Mouse (Mus musculus) adrenal gland, adult 8-10 months (tissue): ENCODE measurements around the gene H2-Q7. TPM values are rescaled to one million over a fixed set of nuclear protein-coding genes. Genes with fewer than 3 reads are reported as not detected.
"Not testable (repeated sequence)": the region's sequence is repeated elsewhere in the genome, so short reads cannot be mapped to it uniquely, and the experiment has no call there.

Experiments
- DNase-seq: peaks from one replicate; pipeline ENCODE4 v3.0.0; 2022
- total RNA-seq, 4 experiments: library from RNA; stranded (reverse); gene quantifications; 2 replicates each; pipeline ENCODE4 v1.2.4; 2022

Gene H2-Q7
- 10 to 100 TPM in 2 of 4 experiments, 1 to 10 TPM in 2; 7.6 to 11.5 (median 9.8) TPM for total RNA-seq

DNA sequence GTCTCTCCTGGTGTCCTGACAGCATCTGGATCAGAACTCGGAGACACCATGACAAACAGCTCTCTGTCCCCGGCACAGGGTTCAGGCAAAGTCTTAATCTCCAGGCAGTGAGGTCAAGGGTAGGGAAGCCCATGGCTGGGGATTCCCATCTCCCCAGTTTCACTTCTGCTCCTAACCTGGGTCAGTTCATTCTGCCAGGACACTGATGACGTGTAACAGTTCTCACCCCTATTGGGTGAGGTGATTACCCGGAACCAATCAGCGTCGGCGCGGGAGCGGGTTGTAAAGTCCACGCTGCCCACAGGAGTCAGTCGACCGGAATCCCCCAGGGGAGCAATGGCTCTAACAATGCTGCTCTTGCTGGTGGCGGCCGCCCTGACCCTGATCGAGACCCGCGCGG, at the start of gene H2-Q7:
H2-Q7 (plus strand) TSS at position 271 of the 400 bp plus-strand sequence.
- peak; percentile 82 for DNase-seq

DNA sequence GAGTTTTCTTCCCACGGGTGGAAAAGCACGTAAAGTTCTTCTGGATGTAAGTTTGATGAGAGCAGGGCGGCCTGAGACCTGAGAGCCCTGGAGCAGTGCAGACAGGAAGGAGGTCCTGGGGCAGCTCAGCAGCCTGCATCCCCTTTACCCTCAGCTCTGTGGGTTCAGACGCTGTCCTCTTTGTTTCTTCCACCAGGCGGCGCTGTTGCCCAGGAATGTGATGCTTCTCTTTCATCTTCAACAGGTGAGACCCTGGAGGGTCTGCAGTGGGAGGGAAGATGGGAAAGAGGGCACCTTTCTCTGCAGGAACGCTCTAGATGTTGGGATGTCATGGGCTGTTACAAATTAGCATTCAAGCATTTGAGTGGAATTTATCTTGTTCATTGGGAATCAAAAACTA, 49.2 kb upstream of the H2-Q7 start:
- DNase-seq: not testable (repeated sequence)

DNA sequence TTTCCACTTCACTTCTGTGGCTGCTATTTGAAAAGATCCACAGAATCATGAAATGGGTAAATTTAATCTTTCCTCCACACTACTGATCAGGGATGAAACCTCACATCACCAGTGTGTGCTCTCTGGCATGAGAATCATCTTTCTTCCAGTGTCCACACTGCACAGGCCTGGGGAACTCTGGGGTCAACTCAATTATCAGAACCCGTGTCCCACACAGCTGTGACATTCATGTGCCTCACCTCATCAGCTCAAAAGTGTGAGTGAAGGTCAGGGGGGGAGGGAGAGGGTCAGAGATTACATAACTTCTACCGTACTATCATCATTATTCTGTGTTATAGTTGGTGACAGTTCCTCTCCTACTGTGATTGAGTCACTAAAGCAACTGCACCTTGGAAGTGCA, 46.3 kb upstream of the H2-Q7 start:
- not testable (repeated sequence) for DNase-seq

DNA sequence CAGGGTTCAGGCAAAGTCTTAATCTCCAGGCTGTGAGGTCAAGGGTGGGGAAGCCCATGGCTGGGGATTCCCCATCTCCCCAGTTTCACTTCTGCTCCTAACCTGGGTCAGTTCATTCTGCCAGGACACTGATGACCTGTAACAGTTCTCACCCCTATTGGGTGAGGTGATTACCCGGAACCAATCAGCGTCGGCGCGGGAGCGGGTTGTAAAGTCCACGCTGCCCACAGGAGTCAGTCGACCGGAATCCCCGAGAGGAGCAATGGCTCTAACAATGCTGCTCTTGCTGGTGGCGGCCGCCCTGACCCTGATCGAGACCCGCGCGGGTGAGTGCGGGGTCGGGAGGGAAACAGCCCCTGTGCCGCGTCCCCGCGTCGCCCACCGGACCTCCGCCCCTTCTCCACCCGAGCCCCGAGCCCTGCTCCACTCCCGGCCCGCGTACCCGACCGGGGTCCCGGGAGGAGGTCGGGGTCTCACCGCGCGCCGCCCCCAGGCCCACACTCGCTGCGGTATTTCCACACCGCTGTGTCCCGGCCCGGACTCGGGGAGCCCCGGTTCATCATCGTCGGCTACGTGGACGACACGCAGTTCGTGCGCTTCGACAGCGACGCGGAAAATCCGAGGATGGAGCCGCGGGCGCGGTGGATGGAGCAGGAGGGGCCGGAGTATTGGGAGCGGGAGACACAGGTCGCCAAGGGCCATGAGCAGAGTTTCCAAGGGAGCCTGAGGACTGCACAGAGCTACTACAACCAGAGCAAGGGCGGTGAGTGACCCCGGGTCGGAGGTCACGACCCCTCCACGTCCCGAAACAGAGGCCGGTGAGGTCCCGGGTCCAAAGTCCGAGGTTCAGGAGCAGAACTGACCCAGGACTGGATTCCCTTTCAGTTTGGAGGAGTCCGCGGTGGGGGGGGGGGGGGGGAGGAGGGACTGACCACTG, 44.8 kb upstream of the H2-Q7 start:
- DNase-seq: not testable (repeated sequence)

DNA sequence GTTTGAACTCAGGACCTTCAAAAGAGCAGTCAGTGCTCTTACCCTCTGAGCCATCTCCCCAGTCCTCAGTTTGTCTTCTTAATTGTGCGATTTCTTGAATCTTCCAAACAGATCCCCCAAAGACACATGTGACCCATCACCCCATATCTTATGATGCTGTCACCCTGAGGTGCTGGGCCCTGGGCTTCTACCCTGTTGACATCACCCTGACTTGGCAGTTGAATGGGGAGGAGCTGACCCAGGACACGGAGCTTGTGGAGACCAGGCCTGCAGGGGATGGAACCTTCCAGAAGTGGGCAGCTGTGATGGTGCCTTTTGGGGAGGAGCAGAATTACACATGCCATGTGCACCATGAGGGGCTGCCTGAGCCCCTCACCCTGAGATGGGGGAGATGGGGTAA, 42.0 kb upstream of the H2-Q7 start:
- not testable (repeated sequence) for DNase-seq

DNA sequence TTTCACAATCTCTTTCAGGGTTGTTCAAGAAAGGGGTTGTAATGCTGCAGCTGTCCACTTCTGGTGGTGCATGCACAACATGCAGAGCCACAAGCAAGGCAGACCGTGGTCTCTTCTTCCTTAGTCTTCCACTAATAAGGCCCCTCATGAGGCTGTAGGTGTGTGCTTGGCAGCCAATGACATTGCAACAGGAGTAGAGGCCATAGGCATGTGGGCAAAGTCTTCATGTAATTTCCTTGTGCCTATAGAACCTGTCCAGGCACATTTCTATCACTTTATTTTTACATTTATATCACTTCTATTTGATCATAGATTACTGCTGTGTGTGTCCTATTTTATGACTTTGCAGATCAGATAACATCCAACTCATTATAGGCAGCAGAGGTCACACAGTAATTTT, 25.9 kb upstream of the H2-Q7 start:
- not testable (repeated sequence) for DNase-seq

DNA sequence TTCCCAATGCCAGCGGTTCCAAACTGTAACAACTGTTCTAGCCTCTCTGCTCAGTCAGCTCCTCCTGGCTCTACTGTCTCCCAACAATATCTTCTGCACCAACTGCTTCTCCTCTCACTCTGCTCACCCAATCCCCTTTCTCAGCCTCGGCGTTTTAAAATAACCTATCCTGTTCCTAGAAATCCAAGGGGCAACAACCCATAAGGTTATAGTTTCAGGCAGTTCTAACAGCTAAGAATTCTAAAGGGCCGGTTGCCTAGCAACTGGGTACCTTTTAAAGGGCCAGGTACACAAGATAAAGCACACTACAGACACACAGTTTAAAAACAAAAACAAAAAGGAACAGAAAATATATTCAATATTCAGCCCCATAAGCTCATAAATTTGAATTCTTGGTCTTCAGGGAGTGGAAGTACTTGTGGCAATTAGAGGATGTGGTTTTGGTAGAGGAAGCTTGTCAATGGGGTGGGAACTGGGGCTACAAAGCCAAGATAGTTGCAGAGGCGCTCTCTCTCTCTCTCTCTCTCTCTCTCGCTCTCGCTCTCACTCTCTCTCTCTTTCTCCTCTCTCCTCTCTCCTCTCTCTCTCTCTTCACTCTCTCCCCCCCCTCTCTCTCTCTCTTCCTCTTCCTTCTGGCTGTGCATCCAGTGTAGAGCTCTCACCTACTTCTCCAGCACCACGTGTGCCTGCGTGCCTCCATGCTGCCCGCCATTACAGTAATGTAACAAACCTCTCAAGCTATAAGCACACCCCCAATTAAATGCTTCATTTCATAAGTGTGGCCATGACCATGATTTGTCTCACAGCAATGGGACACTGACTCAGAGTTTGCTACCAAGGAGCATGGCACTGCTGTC, 23.5 kb upstream of the H2-Q7 start:
- DNase-seq: not testable (repeated sequence)

DNA sequence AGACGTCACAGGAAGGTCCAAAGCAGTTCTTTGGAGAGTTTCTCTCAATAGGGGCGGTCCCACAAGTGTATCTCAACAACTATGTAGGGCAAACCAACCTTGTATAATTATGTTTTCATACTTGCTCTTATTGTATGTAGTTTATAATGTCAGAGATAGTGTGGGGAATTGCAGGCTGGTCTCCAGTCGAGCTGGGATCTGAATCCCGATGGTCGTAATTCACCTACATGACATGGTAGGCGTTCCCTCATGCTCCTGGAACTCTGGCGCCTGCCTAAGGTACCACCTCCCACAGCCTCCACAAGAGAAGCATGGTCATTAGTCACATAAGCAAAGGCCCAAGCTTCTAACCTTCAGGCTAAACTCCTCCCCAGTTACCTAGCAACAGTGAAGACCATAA, 20.2 kb upstream of the H2-Q7 start:
- DNase-seq: no peak

DNA sequence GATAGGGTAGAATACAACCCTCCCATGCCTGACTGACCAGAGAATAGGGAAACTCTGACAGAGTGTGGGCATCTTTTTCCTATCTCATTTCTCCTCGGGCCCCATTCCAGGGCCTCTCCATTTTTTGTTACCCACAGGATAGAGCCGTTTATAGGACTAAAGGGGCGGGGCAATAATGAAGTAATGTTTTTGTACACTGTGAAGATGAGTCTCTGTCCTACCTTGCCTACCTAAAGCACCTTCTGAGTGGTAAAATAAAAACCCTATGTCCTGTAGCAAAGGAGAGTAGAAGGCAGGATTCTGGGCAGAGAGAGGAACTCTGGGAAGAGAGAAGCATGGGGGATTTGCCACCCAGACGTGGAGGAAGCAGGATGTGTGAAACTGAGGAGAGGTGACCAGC, 19.4 kb upstream of the H2-Q7 start:
- not testable (repeated sequence) for DNase-seq

DNA sequence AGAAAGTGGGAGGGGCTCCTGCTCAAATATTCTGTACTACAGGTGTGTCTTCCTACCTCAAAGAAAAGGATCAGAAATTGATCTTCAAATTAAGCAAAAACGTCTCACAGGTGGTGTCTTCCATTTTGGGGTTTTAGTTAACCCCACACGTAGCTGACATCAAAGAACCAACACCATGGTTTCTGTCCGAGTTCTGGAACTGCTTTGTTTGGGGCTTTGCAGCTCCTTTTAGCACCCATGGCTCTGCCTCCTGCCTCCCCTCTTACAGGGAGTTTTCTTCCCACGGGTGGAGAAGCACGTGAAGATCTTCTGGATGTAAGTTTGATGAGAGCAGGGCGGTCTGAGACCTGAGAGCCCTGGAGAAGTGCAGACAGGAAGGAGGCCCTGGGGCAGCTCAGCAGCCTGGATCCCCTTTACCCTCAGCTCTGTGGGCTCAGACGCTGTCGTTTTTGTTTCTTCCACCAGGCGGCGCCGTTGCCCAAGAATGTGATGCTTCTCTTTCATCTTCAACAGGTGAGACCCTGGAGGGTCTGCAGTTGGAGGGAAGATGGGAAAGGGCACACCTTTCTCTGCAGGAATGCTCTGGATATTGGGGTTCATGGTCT, 18.6 kb upstream of the H2-Q7 start:
- not testable (repeated sequence) for DNase-seq

DNA sequence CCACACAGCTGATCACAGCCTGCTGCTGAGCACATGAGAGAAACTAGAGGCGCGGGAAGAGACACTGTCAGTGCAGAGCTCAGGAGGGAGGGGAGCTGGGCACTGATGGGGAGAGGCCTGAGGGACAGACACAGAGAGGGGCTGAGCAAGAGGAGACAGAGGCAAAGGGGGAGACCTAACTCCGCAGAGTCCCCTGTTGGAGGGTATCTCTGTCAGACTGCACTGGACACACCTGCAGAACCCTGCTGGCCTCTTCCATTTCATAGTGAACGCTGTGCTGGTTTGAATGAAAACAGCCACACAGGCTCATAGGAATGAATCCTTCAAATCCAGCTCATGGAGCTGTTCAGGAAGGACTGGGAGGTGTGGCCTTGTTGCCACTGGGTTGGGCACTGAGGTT, 17.6 kb upstream of the H2-Q7 start:
- not testable (repeated sequence) for DNase-seq

DNA sequence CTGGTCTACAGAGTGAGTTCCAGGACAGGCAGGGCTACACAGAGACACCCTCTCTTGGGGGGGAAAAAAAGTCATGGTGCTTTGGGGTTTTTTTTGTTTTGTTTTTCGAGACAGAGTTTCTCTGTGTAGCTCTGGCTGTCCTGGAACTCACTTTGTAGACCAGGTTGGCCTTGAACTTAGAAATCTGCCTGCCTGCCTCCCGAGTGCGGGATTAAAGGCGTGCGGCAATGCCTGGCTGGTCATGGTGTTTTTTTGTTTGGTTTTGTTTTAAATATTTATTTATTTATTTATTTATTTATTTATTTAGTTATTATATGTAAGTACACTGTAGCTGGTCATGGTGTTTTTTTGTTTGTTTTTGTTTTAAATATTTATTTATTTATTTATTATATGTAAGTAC, 16.6 kb upstream of the H2-Q7 start:
- DNase-seq: not testable (repeated sequence)

DNA sequence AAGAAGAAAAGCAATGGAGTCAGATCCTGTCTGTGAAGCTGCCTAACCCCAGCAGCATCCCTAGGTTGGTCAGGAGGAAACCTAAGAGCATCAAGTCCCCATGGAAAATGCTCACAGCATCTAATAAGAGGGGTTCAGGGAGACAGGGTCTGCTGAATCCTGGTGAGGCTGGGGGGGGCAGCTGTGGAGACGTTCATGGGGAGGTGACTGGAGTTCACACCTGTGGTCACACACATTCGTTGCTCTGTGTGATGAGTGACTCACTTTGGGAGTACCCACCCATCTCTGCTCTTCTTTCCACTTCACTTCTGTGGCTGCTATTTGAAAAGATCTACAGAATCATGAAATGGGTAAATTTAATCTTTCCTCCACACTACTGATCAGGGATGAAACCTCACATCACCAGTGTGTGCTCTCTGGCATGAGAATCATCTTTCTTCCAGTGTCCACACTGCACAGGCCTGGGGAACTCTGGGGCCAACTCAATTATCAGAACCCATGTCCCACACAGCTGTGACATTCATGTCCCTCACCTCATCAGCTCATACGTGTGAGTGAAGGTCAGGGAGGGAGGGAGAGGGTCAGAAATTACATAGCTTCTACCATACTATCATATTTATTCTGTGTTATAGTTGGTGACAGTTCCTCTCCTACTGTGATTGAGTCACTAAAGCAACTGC, 15.7 kb upstream of the H2-Q7 start:
- DNase-seq: not testable (repeated sequence)

DNA sequence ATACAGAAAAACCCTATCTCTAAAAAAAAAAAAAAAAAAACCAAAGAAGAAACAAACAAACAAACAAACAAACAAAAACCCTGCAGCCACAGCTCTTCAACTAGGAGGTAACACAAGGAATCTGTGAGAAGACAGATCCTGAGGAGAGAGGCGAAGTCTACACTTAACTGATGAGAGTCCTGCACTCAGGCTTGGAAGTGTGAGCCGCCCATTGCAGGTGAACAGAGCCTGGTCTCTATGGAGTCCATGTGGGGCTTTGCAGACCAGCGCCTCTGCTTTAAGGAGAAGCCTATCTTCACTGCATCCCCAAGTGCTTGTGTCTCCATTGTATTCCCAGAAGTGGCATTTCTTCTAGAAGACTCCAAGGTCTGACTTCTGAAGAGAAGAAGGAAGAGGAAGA, 14.8 kb upstream of the H2-Q7 start:
- DNase-seq: not testable (repeated sequence)

DNA sequence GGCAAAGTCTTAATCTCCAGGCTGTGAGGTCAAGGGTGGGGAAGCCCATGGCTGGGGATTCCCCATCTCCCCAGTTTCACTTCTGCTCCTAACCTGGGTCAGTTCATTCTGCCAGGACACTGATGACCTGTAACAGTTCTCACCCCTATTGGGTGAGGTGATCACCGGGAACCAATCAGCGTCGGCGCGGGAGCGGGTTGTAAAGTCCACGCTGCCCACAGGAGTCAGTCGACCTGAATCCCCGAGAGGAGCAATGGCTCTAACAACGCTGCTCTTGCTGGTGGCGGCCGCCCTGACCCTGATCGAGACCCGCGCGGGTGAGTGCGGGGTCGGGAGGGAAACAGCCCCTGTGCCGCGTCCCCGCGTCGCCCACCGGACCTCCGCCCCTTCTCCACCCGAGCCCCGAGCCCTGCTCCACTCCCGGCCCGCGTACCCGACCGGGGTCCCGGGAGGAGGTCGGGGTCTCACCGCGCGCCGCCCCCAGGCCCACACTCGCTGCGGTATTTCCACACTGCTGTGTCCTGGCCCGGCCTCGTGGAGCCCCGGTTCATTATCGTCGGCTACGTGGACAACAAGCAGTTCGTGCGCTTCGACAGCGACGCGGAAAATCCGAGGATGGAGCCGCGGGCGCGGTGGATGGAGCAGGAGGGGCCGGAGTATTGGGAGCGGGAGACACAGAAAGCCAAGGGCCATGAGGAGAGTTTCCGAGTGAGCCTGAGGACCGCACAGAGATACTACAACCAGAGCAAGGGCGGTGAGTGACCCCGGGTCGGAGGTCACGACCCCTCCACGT, 14.1 kb upstream of the H2-Q7 start, which contains the start of gene H2-Q6:
H2-Q6 (plus strand) TSS at position 227 of the 793 bp plus-strand sequence.
- DNase-seq: peak; percentile 72

DNA sequence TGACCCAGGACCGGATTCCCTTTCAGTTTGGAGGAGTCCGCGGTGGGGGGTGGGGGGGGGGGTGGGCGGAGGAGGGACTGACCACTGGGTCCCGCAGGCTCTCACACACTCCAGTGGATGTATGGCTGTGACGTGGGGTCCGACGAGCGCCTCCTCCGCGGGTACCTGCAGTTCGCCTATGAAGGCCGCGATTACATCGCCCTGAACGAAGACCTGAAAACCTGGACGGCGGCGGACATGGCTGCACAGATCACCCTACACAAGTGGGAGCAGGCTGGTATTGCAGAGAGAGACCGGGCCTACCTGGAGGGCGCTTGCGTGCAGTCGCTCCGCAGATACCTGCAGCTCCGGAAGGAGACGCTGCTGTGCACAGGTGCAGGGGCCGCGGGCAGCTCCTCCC, 13.5 kb upstream of the H2-Q7 start:
- DNase-seq: not testable (repeated sequence)

DNA sequence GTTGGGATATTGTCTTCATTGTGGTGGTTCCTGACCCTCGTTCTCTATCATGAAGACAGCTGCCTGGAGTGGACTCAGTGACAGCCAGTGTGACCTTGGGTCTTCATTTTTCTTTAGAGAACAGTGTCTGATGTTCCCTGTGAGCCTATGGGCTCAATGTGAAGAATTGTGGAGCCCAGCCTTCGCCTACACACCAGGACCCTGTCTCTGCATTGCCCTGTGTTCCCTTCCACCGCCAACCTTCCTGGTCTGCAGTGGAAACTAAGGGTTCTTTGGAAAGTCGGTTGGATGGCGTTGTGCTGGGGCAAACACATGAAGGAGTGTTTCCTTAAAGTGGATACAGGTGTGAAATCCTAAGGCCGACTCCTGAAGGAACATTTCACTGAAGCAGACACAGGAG, 10.1 kb upstream of the H2-Q7 start:
- DNase-seq: not testable (repeated sequence)

DNA sequence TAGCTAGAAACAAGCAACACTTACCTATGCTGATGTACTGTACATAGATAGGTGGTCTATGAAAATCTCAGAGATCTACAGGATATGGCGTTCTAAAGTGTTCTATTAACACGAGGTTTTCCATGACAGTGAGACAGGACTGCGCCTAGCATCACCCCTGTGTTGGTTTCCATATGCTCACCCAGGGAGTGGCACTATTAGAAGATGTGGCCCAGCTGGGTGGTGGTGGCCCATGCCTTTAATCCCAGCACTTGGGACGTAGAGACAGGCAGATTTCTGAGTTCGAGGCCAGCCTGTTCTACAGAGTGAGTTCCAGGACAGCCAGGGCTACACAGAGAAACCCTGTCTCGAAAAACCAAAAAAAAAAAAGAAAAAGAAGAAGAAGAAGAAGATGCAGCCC, 8.3 kb upstream of the H2-Q7 start:
- not testable (repeated sequence) for DNase-seq

DNA sequence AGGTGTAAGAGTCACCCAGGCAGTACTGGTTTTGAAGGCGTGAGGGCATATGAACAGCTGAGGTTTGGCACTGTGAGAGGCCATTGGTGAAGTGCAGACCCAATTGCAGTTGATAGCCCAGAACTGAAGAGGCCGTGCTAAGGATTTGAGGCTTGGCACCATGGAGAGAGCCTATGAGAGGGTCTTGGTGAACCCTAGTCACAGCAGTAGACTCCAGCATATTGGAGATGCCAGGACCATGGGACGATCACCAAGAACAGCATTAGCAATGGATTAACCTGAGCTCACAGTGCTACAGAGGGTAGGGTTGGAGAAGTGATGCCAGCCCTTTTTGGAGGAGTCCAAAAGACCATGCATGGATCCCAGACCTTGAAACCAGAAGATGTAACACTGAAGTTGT, 6.8 kb upstream of the H2-Q7 start:
- not testable (repeated sequence) for DNase-seq

DNA sequence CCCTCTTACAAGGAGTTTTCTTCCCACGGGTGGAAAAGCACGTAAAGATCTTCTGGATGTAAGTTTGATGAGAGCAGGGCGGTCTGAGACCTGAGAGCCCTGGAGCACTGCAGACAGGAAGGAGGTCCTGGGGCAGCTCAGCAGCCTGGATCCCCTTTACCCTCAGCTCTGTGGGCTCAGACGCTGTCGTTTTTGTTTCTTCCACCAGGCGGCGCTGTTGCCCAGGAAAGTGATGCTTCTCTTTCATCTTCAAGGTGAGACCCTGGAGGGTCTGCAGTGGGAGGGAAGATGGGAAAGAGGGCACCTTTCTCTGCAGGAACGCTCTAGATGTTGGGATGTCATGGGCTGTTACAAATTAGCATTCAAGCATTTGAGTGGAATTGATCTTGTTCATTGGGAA, 4.1 kb upstream of the H2-Q7 start:
- DNase-seq: not testable (repeated sequence)

DNA sequence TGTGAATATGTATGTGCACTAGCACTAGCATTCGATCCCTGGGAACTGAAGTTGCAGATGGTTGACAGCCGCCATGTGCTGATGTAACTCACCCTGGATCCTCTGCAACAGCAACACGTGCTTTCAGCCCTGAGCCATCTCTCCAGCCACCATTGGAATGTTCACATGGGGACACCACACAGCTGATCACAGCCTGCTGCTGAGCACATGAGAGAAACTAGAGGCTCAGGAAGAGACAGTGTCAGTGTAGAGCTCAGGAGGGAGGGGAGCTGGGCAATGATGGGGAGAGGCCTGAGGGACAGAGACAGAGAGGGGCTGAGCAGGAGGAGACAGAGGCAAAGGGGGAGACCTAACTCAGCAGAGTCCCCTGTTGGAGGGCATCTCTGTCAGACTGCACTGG, 3.4 kb upstream of the H2-Q7 start:
- not testable (repeated sequence) for DNase-seq
